Mouse (Mus musculus) neural tube, embryonic 11.5 days (tissue): ENCODE measurements around the gene Eps15l1. TPM values are rescaled to one million over a fixed set of nuclear protein-coding genes. Genes with fewer than 3 reads are reported as not detected.

Source experiments
- ATAC-seq: fragments of 200-750 bp; cut with Nextera tagmentation; 2 replicates; pipeline ENCODE4 v1.8.0; 2017; ENCODE audit warnings: moderate number of reproducible peaks, mild to moderate bottlenecking, moderate TSS enrichment, moderate library complexity; ENCODE audit not compliant: insufficient read depth, low FRiP score, low TSS enrichment
- DNase-seq: peaks from one replicate; pipeline ENCODE4 v3.0.0-alpha.2; 2015; ENCODE audit warnings: low spot score
- H3K27ac ChIP-seq: fragments of 300-500 bp; sonication (generic); 2 replicates; pipeline ENCODE4 v1.5.1; 2014; ENCODE audit warnings: low read depth, mild to moderate bottlenecking, low read length
- H3K27me3 ChIP-seq: fragments of 300-500 bp; sonication (generic); 2 replicates; pipeline ENCODE4 v1.6.1; 2014; ENCODE audit warnings: mild to moderate bottlenecking, low read length, mixed read lengths; ENCODE audit not compliant: control insufficient read depth, insufficient read depth
- H3K36me3 ChIP-seq: fragments of 300-500 bp; sonication (generic); 2 replicates; pipeline ENCODE4 v1.6.1; 2014; ENCODE audit warnings: mild to moderate bottlenecking, low read length, moderate library complexity, mixed read lengths; ENCODE audit not compliant: control insufficient read depth, insufficient read depth
- H3K4me1 ChIP-seq: fragments of 300-500 bp; sonication (generic); 2 replicates; pipeline ENCODE4 v1.6.1; 2014; ENCODE audit warnings: low read length, mixed read lengths; ENCODE audit not compliant: control insufficient read depth, insufficient read depth
- H3K4me2 ChIP-seq: fragments of 300-500 bp; sonication (generic); 2 replicates; pipeline ENCODE4 v1.6.1; 2014; ENCODE audit warnings: low read depth, mild to moderate bottlenecking, moderate library complexity
- H3K4me3 ChIP-seq: fragments of 300-500 bp; sonication (generic); 2 replicates; pipeline ENCODE4 v1.5.1; 2014; ENCODE audit warnings: low read depth, low read length
- H3K9ac ChIP-seq: fragments of 300-500 bp; sonication (generic); 2 replicates; pipeline ENCODE4 v1.6.1; 2014; ENCODE audit warnings: mild to moderate bottlenecking, low read length
- H3K9me3 ChIP-seq: fragments of 300-500 bp; sonication (generic); 2 replicates; pipeline ENCODE4 v1.6.1; 2016; ENCODE audit warnings: low read length; ENCODE audit not compliant: control insufficient read depth
- WGBS: fragments of 180-500 bp; shearing (Covaris S2); extraction: QIAGEN DNeasy Blood & Tissue Kit; methylation state at CpG from one replicate; pipeline ENCODE4 v1.1.7; 2014; 5-methylcytosine and 5-hydroxymethylcytosine counted together
- polyA plus RNA-seq: library from polyadenylated mRNA; unstranded; fragments of >200 nt; fragmentation: Nextera tagmentation; extraction: Ambion mirVana; gene quantifications from 2 replicates; pipeline ENCODE4 v1.2.1, GENCODE M21; 2014

Gene Eps15l1
- polyA plus RNA-seq, 1 experiment from 2014 or later, result 81.0 TPM

- H3K9me3 ChIP-seq, result no peaks in the 10 kb centered on the region
- no peak for ATAC-seq
- no peak within 1 kb of the TSS for H3K27ac ChIP-seq
- no peak for DNase-seq
- no peak within 1 kb of the TSS for H3K4me2 ChIP-seq
- H3K27me3 ChIP-seq, result no peaks in the 10 kb centered on the region
- H3K4me3 ChIP-seq, result no peak within 1 kb of the TSS
- no peaks in the 10 kb centered on the region for H3K4me1 ChIP-seq
- no peak within 1 kb of the TSS for H3K9ac ChIP-seq
- H3K36me3 ChIP-seq, result no peaks in the 10 kb centered on the region
- WGBS, result 79% methylated on average over 15 of the region's 16 CpGs
Observed at GRCm38 (mm10) chr8:72305210-72305905, 115.9 kb downstream of the Eps15l1 start, which contains the start of gene Gm10282. Gene Gm10282 (minus strand): TSS chr8:72305260.

GRCm38 (mm10) chr8:72303633-72304032 lies 117.6 kb downstream of the Eps15l1 start:
- H3K36me3 ChIP-seq, result no peaks in the 10 kb centered on the region
- ATAC-seq, result no peak

GRCm38 (mm10) chr8:72302986-72303612 lies 118.2 kb downstream of the Eps15l1 start:
- no peaks in the 10 kb centered on the region for H3K4me1 ChIP-seq
- no peak overlapping the region for H3K4me2 ChIP-seq
- H3K36me3 ChIP-seq, result no peaks in the 10 kb centered on the region
- H3K4me3 ChIP-seq, result no peak overlapping the region
- H3K27ac ChIP-seq, result no peak overlapping the region
- DNase-seq, result no peak
- H3K9ac ChIP-seq, result no peak overlapping the region
- WGBS, result 73% methylated on average over 8 of the region's 8 CpGs
- ATAC-seq, result no peak
- H3K27me3 ChIP-seq, result no peaks in the 10 kb centered on the region
- no peaks in the 10 kb centered on the region for H3K9me3 ChIP-seq

More at GRCm38 (mm10) chr8:72303633-72304032, 117.6 kb downstream of the Eps15l1 start:
- no peak overlapping the region for H3K9ac ChIP-seq
- WGBS, result 81% methylated on average over 8 of the region's 8 CpGs
- H3K4me1 ChIP-seq, result no peaks in the 10 kb centered on the region
- no peak overlapping the region for H3K4me3 ChIP-seq
- H3K9me3 ChIP-seq, result no peaks in the 10 kb centered on the region
- H3K27ac ChIP-seq, result no peak overlapping the region
- H3K27me3 ChIP-seq, result no peaks in the 10 kb centered on the region
- H3K4me2 ChIP-seq, result no peak overlapping the region
- DNase-seq, result no peak

GRCm38 (mm10) chr8:72301497-72301896 lies 119.8 kb downstream of the Eps15l1 start:
- ATAC-seq, result no peak
- Histone ChIP-seq H3K9me3 (no peaks in the 10 kb centered on the region), H3K4me1 (no peaks in the 10 kb centered on the region), H3K4me3 (no peak overlapping the region), H3K27ac (no peak overlapping the region), H3K4me2 (no peak overlapping the region), H3K36me3 (no peaks in the 10 kb centered on the region), H3K9ac (no peak overlapping the region), H3K27me3 (no peaks in the 10 kb centered on the region)
- DNase-seq, result no peak
- 87% methylated on average over 5 of the region's 5 CpGs for WGBS

GRCm38 (mm10) chr8:72300654-72301400 lies 120.4 kb downstream of the Eps15l1 start:
- no peaks in the 10 kb centered on the region for H3K27me3 ChIP-seq
- no peaks in the 10 kb centered on the region for H3K36me3 ChIP-seq
- H3K9me3 ChIP-seq, result no peaks in the 10 kb centered on the region
- no peaks in the 10 kb centered on the region for H3K4me1 ChIP-seq
- DNase-seq (no peak), ATAC-seq (no peak)
- H3K4me3 ChIP-seq, result no peak overlapping the region
- no peak overlapping the region for H3K9ac ChIP-seq
- no peak overlapping the region for H3K4me2 ChIP-seq
- 78% methylated on average over 9 of the region's 9 CpGs for WGBS
- H3K27ac ChIP-seq, result no peak overlapping the region

GRCm38 (mm10) chr8:72298928-72299327 lies 122.3 kb downstream of the Eps15l1 start:
- Histone ChIP-seq H3K36me3 (no peaks in the 10 kb centered on the region), H3K27me3 (no peaks in the 10 kb centered on the region), H3K9ac (no peak overlapping the region), H3K27ac (no peak overlapping the region), H3K4me1 (no peaks in the 10 kb centered on the region), H3K9me3 (no peaks in the 10 kb centered on the region), H3K4me2 (no peak overlapping the region), H3K4me3 (no peak overlapping the region)
- 97% methylated on average over 1 of the region's 1 CpGs for WGBS
- ATAC-seq (no peak), DNase-seq (no peak)

GRCm38 (mm10) chr8:72296561-72296960 lies 124.7 kb downstream of the Eps15l1 start:
- H3K4me3 ChIP-seq, result no peak overlapping the region
- H3K27ac ChIP-seq, result no peak overlapping the region
- no peaks in the 10 kb centered on the region for H3K9me3 ChIP-seq
- H3K4me1 ChIP-seq, result no peaks in the 10 kb centered on the region
- no peak overlapping the region for H3K9ac ChIP-seq
- H3K4me2 ChIP-seq, result no peak overlapping the region
- ATAC-seq (no peak), DNase-seq (no peak)
- H3K27me3 ChIP-seq, result no peaks in the 10 kb centered on the region
- 91% methylated on average over 8 of the region's 8 CpGs for WGBS
- no peaks in the 10 kb centered on the region for H3K36me3 ChIP-seq

GRCm38 (mm10) chr8:72295679-72296078 lies 125.6 kb downstream of the Eps15l1 start:
- Histone ChIP-seq H3K27me3 (no peaks in the 10 kb centered on the region), H3K27ac (no peak overlapping the region), H3K4me3 (no peak overlapping the region), H3K36me3 (no peaks in the 10 kb centered on the region), H3K4me2 (no peak overlapping the region), H3K9ac (no peak overlapping the region), H3K9me3 (no peaks in the 10 kb centered on the region), H3K4me1 (no peaks in the 10 kb centered on the region)
- ATAC-seq, result no peak
- WGBS, result 68% methylated on average over 8 of the region's 8 CpGs
- DNase-seq, result no peak
